Mouse (Mus musculus) liver, embryonic 16.5 days (tissue): Measurements from ENCODE around the gene Higd2a. TPM values are rescaled to one million over a fixed set of nuclear protein-coding genes. Genes with fewer than 3 reads are reported as not detected.
A peak's percentile ranks its signal among the peaks of the same experiment; 100 is the strongest.

Experiments
- ATAC-seq: fragments of 200-750 bp; cut with Nextera tagmentation; 2 replicates; pipeline ENCODE4 v1.8.0; 2017; ENCODE audit warnings: low read depth, mild to moderate bottlenecking, moderate number of reproducible peaks, moderate library complexity
- H3K27ac ChIP-seq: fragments of 300-500 bp; sonication (generic); 2 replicates; pipeline ENCODE4 v1.5.1; 2014; ENCODE audit warnings: mild to moderate bottlenecking, low read length
- H3K27me3 ChIP-seq: fragments of 300-500 bp; sonication (generic); 2 replicates; pipeline ENCODE4 v1.6.1; 2014; ENCODE audit warnings: low read depth, low read length, mixed read lengths; ENCODE audit not compliant: control insufficient read depth, insufficient read depth
- H3K36me3 ChIP-seq: fragments of 300-500 bp; sonication (generic); 2 replicates; pipeline ENCODE4 v1.6.1; 2014; ENCODE audit warnings: mild to moderate bottlenecking; ENCODE audit not compliant: control insufficient read depth, insufficient read depth
- H3K4me1 ChIP-seq: fragments of 300-500 bp; sonication (generic); 2 replicates; pipeline ENCODE4 v1.6.1; 2014; ENCODE audit warnings: low read depth, low read length, mixed read lengths; ENCODE audit not compliant: control insufficient read depth
- H3K4me2 ChIP-seq: fragments of 300-500 bp; sonication (generic); 2 replicates; pipeline ENCODE4 v1.6.1; 2014; ENCODE audit warnings: low read depth, low read length, mixed read lengths
- H3K4me3 ChIP-seq: fragments of 300-500 bp; sonication (generic); 2 replicates; pipeline ENCODE4 v1.5.1; 2014; ENCODE audit warnings: low read depth, mild to moderate bottlenecking, low read length
- H3K9ac ChIP-seq: fragments of 300-500 bp; sonication (generic); 2 replicates; pipeline ENCODE4 v1.6.1; 2014; ENCODE audit warnings: low read depth, low read length
- H3K9me3 ChIP-seq: fragments of 300-500 bp; sonication (generic); replicated peaks from 2 replicates; pipeline ENCODE4 v1.6.1; 2016; ENCODE audit warnings: low read length; ENCODE audit not compliant: control insufficient read depth
- WGBS: fragments of 180-500 bp; shearing (Covaris S2); extraction: QIAGEN DNeasy Blood & Tissue Kit; methylation state at CpG from one replicate; pipeline ENCODE4 v1.1.7; 2014; ENCODE audit not compliant: insufficient replicate concordance; 5-methylcytosine and 5-hydroxymethylcytosine counted together
- microRNA-seq: library from miRNA; unstranded; fragments of <30 nt; microRNA quantifications from one replicate; pipeline ENCODE4, GENCODE M21; 2016
- polyA plus RNA-seq: library from polyadenylated mRNA; unstranded; fragments of >200 nt; fragmentation: Nextera tagmentation; extraction: Ambion mirVana; gene quantifications from 2 replicates; pipeline ENCODE4 v1.2.1, GENCODE M21; 2015

Gene Higd2a
- polyA plus RNA-seq, 1 experiment from 2014 or later: 102 TPM

DNA sequence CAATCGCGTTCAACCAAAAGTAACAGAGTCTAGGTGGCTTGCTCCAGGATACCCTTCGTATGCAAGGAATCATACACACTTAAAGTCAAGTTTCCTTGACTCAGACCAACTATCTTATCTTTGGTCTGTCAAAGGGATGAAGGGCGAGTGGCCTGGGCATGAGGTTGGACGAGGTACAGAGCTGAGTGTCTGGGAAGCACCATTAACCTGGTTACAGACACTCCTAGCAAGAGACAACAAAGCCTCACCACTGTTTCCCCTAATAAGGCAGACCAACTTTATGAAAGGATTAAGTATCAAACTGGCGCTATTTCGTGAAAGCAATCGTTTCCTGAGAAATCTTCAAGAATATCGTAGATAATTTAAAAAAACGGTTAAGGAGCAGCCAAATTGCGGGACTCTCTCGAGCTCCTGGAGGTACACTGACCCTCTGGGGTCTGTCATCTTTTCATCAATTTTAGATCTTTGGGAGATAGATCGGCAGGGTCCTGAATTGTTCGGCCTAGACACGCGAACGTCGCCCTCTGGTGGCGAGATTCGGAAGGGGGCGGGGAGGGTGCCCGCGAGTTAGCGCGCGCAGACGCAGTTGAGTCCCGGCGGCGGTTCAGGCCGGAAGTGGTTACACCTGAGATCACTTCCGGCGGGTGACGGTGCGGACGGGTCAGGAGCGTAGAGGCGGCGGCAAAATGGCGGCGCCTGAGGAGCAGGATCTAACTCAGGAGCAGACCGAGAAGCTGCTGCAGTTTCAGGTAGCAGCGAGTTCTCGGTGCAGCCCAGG, 31.3 kb downstream of the Higd2a start, which contains the start of gene Faf2:
Gene Faf2 (plus strand): TSS at position 630 of the 778 bp plus-strand sequence.
- H3K36me3 ChIP-seq: no peaks in the 10 kb centered on the region
- ATAC-seq: peak; percentile 100
- no peaks in the 10 kb centered on the region for H3K9me3 ChIP-seq
- H3K4me3 ChIP-seq: peak within 1 kb of the TSS; percentile 84
- no peaks in the 10 kb centered on the region; the same call in 1 of the 2 replicates for H3K27me3 ChIP-seq
- peak within 1 kb of the TSS; percentile 85 for H3K4me2 ChIP-seq
- H3K9ac ChIP-seq: peak within 1 kb of the TSS; percentile 89
- 9% methylated on average over 44 of the region's 44 CpGs for WGBS
- H3K4me1 ChIP-seq: peaks cover 14% of the 10 kb centered on the region
- H3K27ac ChIP-seq: peak within 1 kb of the TSS; percentile 75

DNA sequence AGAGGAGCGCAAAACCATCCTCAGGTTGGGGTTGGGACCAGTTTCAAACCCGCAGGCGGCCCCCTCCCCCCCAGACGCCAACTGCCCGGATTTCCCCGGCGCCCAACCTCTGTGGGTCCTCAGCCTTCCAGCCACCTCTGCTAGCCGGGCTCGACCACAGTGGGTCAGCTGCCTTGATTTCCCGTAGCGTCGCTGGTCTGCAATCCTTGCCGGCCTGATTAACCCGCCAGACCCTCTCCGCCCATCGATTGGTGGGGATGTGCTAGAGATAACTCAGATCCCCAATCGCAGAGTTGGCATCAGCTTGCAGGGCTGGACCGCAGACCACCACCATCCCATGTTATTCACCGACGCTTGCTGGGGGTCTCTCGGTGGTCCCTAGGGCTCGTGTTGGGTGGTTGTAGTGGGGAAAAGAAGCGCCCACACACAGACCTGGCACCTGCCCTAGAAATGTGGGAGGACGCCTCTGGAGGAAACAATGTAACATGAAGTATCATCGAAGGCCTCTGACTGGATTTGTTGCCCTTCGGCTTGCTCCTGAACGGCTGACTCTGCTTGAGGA, 32.0 kb downstream of the Higd2a start:
- Histone ChIP-seq H3K4me1 (peaks cover 14% of the 10 kb centered on the region), H3K27ac (peak overlapping the region; percentile 75), H3K27me3 (no peaks in the 10 kb centered on the region; the same call in 1 of the 2 replicates), H3K36me3 (no peaks in the 10 kb centered on the region), H3K4me3 (peak overlapping the region; percentile 84), H3K9me3 (no peaks in the 10 kb centered on the region), H3K9ac (peak overlapping the region; percentile 89), H3K4me2 (peak overlapping the region; percentile 85)
- under 1% methylated on average over 27 of the region's 27 CpGs for WGBS
- ATAC-seq: peak; percentile 37

DNA sequence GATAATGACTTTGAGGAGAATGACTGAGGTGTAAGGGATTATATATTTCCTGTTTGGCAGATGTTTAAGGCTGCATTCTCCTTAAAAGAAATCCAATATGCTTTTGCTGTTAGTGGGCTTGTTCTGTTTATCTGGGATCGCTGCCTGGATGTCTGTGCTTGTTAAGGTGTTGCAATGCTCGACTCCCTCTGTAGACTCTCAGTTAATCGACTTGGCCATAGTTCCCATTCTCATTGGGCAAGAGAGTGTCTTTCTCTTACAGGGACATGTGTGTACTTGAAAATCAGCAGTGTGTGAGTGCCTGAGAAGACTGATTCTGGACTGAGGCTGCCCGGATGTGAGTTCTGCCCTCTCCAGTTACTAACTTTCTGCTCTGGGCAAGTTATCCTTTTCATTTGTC, 39.1 kb downstream of the Higd2a start:
- Histone ChIP-seq H3K4me1 (peaks cover 6% of the 10 kb centered on the region), H3K36me3 (no peaks in the 10 kb centered on the region), H3K9ac (no peak overlapping the region), H3K9me3 (no peaks in the 10 kb centered on the region), H3K4me3 (no peak overlapping the region), H3K4me2 (no peak overlapping the region), H3K27ac (peak overlapping the region; percentile 38; the same call in 1 of the 2 replicates), H3K27me3 (no peaks in the 10 kb centered on the region)
- ATAC-seq: peak; percentile 81
- WGBS: 56% methylated on average over 4 of the region's 4 CpGs

DNA sequence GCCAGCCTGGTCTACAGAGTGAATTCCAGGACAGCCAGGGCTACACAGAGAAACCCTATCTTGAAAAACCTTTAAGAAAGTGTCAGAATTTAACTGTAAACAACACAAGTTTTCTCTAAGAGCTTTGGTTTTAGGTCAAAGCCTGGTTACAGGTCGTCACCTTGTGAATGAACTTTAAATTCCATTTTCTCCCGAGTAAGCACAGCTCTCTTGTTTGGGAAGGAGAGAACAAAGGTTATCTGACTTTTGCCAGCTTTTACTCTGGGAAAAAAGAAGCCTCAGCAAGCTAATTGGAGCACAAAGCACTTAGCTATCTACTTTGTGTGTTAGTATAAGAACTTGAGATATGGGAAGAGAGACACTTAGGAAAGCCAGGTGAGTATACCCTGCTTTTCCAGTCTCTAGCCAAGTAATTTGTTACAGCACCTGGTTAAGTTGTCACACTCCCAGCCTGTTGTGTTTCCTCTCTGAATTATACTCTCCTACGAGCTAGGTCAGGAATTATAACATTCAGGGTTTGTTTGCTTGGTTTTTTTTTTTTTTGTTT, 42.8 kb downstream of the Higd2a start:
- Histone ChIP-seq H3K4me3 (no peak overlapping the region), H3K9ac (no peak overlapping the region), H3K27me3 (no peaks in the 10 kb centered on the region), H3K36me3 (no peaks in the 10 kb centered on the region), H3K9me3 (no peaks in the 10 kb centered on the region), H3K4me2 (no peak overlapping the region), H3K27ac (peak overlapping the region; percentile 2; the same call in 1 of the 2 replicates), H3K4me1 (peaks cover 6% of the 10 kb centered on the region)
- no peak for ATAC-seq
- 56% methylated on average over 3 of the region's 3 CpGs for whole genome bisulfite sequencing

DNA sequence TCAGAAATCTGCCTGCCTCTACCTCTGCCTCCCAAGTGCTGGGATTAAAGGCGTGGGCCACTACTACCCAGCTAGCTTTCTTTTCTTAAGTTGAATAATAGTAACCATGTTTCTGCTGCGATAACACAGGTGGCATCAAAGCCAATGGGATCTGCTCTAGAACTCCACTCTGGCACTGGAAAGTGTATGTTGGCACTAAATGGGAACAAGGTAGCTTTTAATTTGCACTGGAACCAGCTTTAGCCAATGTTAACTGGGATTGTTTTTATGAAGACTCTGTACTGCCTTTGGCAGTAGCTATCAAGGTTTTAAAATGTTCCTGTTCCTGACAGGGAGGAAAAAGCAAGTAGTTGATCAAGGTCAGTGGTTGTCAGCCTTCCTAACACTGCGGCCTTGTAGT, 45.0 kb downstream of the Higd2a start:
- Histone ChIP-seq H3K36me3 (no peaks in the 10 kb centered on the region), H3K4me1 (no peaks in the 10 kb centered on the region; the same call in 1 of the 2 replicates)

More for the DNA sequence above, 45.0 kb downstream of the Higd2a start:
- H3K4me3 ChIP-seq: no peak overlapping the region
- H3K27me3 ChIP-seq: no peaks in the 10 kb centered on the region
- no peak overlapping the region for H3K27ac ChIP-seq
- H3K9ac ChIP-seq: no peak overlapping the region
- WGBS: 85% methylated on average over 3 of the region's 3 CpGs
- H3K4me2 ChIP-seq: no peak overlapping the region
- no peak for ATAC-seq
- no peaks in the 10 kb centered on the region for H3K9me3 ChIP-seq

Small RNAs within 50 kb of the gene (microRNA-seq; reads per million reads assigned to microRNA genes)
- not detected for gene Gm24195

Other genes with a start within 250 kb of the Higd2a start
- 0.61 and 0.70 TPM in 2 replicates for gene Cplx2, start 218.9 kb upstream of the Higd2a start, polyA plus RNA-seq
- 33.4 and 37.6 TPM in 2 replicates for gene Thoc3, start 121.4 kb upstream of the Higd2a start, polyA plus RNA-seq
- 1.5 TPM in 2 replicates for gene Simc1, start 86.4 kb upstream of the Higd2a start, polyA plus RNA-seq
- gene 4833439L19Rik, start 24.8 kb upstream of the Higd2a start, polyA plus RNA-seq: 47.7 and 50.2 TPM in 2 replicates
- 7.6 and 8.4 TPM in 2 replicates for gene Arl10, start 15.2 kb upstream of the Higd2a start, polyA plus RNA-seq
- gene Nop16, start 117 bp upstream of the Higd2a start, polyA plus RNA-seq: 37.9 and 41.0 TPM in 2 replicates
- gene Cltb, start 21.1 kb downstream of the Higd2a start, polyA plus RNA-seq: 30.8 and 33.2 TPM in 2 replicates
- gene Faf2, start 31.6 kb downstream of the Higd2a start, polyA plus RNA-seq: 28.9 and 29.9 TPM in 2 replicates
- 24.6 and 27.8 TPM in 2 replicates for gene Rnf44, start 103.7 kb downstream of the Higd2a start, polyA plus RNA-seq
- 23.4 and 26.1 TPM in 2 replicates for gene Cdhr2, start 111.3 kb downstream of the Higd2a start, polyA plus RNA-seq
- 0.02 TPM in 1 of 2 replicates, not detected in the other for gene Gprin1, start 159.7 kb downstream of the Higd2a start, polyA plus RNA-seq
- gene Sncb, start 176.4 kb downstream of the Higd2a start, polyA plus RNA-seq: not detected in 2 replicates
- gene Eif4e1b, start 193.8 kb downstream of the Higd2a start, polyA plus RNA-seq: not detected in 2 replicates
- gene Tspan17, start 199.2 kb downstream of the Higd2a start, polyA plus RNA-seq: 1.4 and 1.6 TPM in 2 replicates